Mouse (Mus musculus) midbrain, embryonic 16.5 days (tissue): ENCODE results near the gene Gsdmc4. TPM values are rescaled to one million over a fixed set of nuclear protein-coding genes. Genes with fewer than 3 reads are reported as not detected.
"Not testable (repeated sequence)": the region's sequence is repeated elsewhere in the genome, so short reads cannot be mapped to it uniquely, and the experiment has no call there.

Experiments used
- ATAC-seq: fragments of 200-750 bp; cut with Nextera tagmentation; 2 replicates; pipeline ENCODE4 v1.8.0; 2017; ENCODE audit warnings: moderate TSS enrichment
- H3K27ac ChIP-seq: fragments of 300-500 bp; sonication (generic); 2 replicates; pipeline ENCODE4 v1.5.1; 2014; ENCODE audit warnings: mild to moderate bottlenecking, low read length, mixed read lengths
- H3K27me3 ChIP-seq: fragments of 300-500 bp; sonication (generic); 2 replicates; pipeline ENCODE4 v1.6.1; 2014; ENCODE audit warnings: low read depth, low read length, mixed read lengths; ENCODE audit not compliant: control insufficient read depth, insufficient read depth
- H3K36me3 ChIP-seq: fragments of 300-500 bp; sonication (generic); 2 replicates; pipeline ENCODE4 v1.6.1; 2014; ENCODE audit warnings: mild to moderate bottlenecking, low read length, moderate library complexity, mixed read lengths; ENCODE audit not compliant: control insufficient read depth, insufficient read depth
- H3K4me1 ChIP-seq: fragments of 300-500 bp; sonication (generic); 2 replicates; pipeline ENCODE4 v1.6.1; 2014; ENCODE audit warnings: mild to moderate bottlenecking, low read length, mixed read lengths; ENCODE audit not compliant: control insufficient read depth, insufficient read depth
- H3K4me2 ChIP-seq: fragments of 300-500 bp; sonication (generic); 2 replicates; pipeline ENCODE4 v1.6.1; 2014; ENCODE audit warnings: mild to moderate bottlenecking, low read length, mixed read lengths
- H3K4me3 ChIP-seq: fragments of 300-500 bp; sonication (generic); 2 replicates; pipeline ENCODE4 v1.5.1; 2014; ENCODE audit warnings: low read depth, mild to moderate bottlenecking, low read length, moderate library complexity, mixed read lengths
- H3K9ac ChIP-seq: fragments of 300-500 bp; sonication (generic); 2 replicates; pipeline ENCODE4 v1.6.1; 2014; ENCODE audit warnings: low read depth, low read length, mixed read lengths
- H3K9me3 ChIP-seq: fragments of 300-500 bp; sonication (generic); replicated peaks from 2 replicates; pipeline ENCODE4 v1.6.1; 2014; ENCODE audit warnings: mild to moderate bottlenecking, low read length, mixed read lengths; ENCODE audit not compliant: control insufficient read depth, poor library complexity, severe bottlenecking
- WGBS: fragments of 180-500 bp; shearing (Covaris S2); extraction: QIAGEN DNeasy Blood & Tissue Kit; methylation state at CpG from one replicate; pipeline ENCODE4 v1.1.7; 2014; 5-methylcytosine and 5-hydroxymethylcytosine counted together
- polyA plus RNA-seq: library from polyadenylated mRNA; unstranded; fragments of >200 nt; fragmentation: Nextera tagmentation; extraction: Ambion mirVana; gene quantifications from 2 replicates; pipeline ENCODE4 v1.2.1, GENCODE M21; 2015

The Gsdmc4 gene
- polyA plus RNA-seq = not detected in 2 replicates

DNA sequence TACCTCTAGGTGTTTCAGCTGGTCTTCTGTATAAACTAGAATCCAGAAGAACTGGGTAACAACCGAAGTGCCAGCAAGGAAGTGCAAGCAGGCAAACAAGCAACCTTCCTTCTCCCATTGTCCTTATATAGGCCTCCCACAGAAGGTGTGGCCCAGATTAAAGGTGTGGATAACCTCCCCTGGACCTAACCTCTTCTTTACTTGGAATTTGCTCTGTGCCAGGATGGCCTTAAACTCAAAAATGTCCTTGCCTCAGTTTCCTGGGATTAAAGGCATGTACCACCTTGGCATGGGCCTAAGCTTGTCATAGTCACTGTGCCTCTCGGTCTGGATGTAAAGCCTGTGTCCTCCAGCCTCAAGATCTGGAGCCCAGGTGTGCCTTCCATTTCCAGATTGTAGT is at the start of gene Gsdmc4:
Gene Gsdmc4 (minus strand): TSS at position 101 of the 400 bp plus-strand sequence.
- not testable (repeated sequence) for ATAC-seq
- WGBS = 98% methylated on average over 2 of the region's 2 CpGs

GRCm38 (mm10) chr15:63960542-63960941 is 48.4 kb upstream of the Gsdmc4 start:
- WGBS = 93% methylated on average over 2 of the region's 2 CpGs
- H3K4me1 ChIP-seq = no peaks in the 10 kb centered on the region; the same call in 1 of the 2 replicates

More for the DNA sequence above, at the start of gene Gsdmc4:
- not testable (repeated sequence) for H3K27me3 ChIP-seq, H3K4me2 ChIP-seq, H3K36me3 ChIP-seq, H3K4me1 ChIP-seq, H3K9ac ChIP-seq, H3K9me3 ChIP-seq, H3K4me3 ChIP-seq, H3K27ac ChIP-seq

GRCm38 (mm10) chr15:63957553-63957952 is 45.5 kb upstream of the Gsdmc4 start:
- Histone ChIP-seq H3K27me3 (no peaks in the 10 kb centered on the region), H3K36me3 (no peaks in the 10 kb centered on the region), H3K4me1 (no peaks in the 10 kb centered on the region; the same call in 1 of the 2 replicates), H3K27ac (no peak overlapping the region), H3K9me3 (no peaks in the 10 kb centered on the region), H3K4me3 (no peak overlapping the region), H3K9ac (no peak overlapping the region), H3K4me2 (no peak overlapping the region)
- ATAC-seq = no peak

More at GRCm38 (mm10) chr15:63960542-63960941, 48.4 kb upstream of the Gsdmc4 start:
- ATAC-seq = no peak
- Histone ChIP-seq H3K27ac (no peak overlapping the region), H3K9me3 (no peaks in the 10 kb centered on the region), H3K4me3 (no peak overlapping the region), H3K27me3 (no peaks in the 10 kb centered on the region), H3K36me3 (no peaks in the 10 kb centered on the region), H3K9ac (no peak overlapping the region), H3K4me2 (no peak overlapping the region)

DNA sequence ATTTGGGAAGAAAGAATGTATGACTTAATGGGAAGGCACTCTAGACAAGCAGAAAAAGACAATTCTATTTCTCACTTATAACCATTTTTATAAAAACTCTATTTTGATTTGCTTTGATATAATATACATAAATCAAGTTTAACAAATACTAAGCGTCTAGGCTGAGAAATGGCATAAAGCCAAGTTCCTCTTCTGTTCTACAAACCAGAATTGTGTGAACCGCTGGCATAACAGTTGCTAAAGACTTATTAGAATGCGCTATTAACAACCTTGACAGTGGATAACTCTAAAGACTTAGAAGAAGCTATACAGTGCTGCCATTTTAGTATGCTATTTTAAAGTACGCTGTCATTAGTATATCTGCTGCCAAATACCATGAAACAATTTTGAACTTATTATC is 41.2 kb upstream of the Gsdmc4 start:
- ATAC-seq = no peak
- no peak overlapping the region for H3K27ac ChIP-seq

DNA sequence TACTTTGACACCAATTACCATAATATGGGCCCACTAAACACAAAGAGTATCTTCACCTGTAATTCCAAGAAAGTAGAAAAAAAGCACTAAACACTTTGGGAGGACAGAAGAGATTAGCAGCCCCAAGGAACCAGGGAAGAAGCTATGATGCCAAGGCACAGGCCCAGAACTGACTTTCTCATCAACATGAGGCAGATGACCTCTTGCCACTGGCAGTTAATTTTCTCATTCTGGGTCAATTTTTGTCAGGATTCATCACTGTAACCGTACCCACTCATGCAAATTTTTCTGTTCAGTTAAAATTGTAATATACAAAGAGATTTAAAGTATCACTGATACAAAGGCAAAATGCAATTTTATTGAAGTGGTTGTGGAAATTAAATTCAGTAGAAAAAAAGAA is 29.1 kb upstream of the Gsdmc4 start:
- Histone ChIP-seq H3K36me3 (peaks cover 12% of the 10 kb centered on the region), H3K27ac (no peak overlapping the region), H3K9ac (no peak overlapping the region), H3K9me3 (no peaks in the 10 kb centered on the region), H3K4me1 (no peaks in the 10 kb centered on the region), H3K4me3 (no peak overlapping the region), H3K4me2 (no peak overlapping the region), H3K27me3 (no peaks in the 10 kb centered on the region)
- WGBS = 75% methylated on average over 1 of the region's 1 CpGs
- ATAC-seq = no peak

More for the DNA sequence above, 41.2 kb upstream of the Gsdmc4 start:
- Histone ChIP-seq H3K4me3 (no peak overlapping the region), H3K9me3 (no peaks in the 10 kb centered on the region), H3K9ac (no peak overlapping the region), H3K4me1 (no peaks in the 10 kb centered on the region; the same call in 1 of the 2 replicates), H3K36me3 (0 out of 2 replicates have a peak, but pooled peaks cover 3% of the 10 kb centered on the region), H3K4me2 (no peak overlapping the region), H3K27me3 (no peaks in the 10 kb centered on the region)
- 75% methylated on average over 4 of the region's 4 CpGs for WGBS

- no peak for ATAC-seq
- peaks cover 10% of the 10 kb centered on the region; the same call in 1 of the 2 replicates for H3K36me3 ChIP-seq
- 96% methylated on average over 1 of the region's 1 CpGs for WGBS
Observed at GRCm38 (mm10) chr15:63932656-63933055, 20.6 kb upstream of the Gsdmc4 start.

GRCm38 (mm10) chr15:63931404-63931803 is 19.3 kb upstream of the Gsdmc4 start:
- Histone ChIP-seq H3K9ac (no peak overlapping the region), H3K4me1 (no peaks in the 10 kb centered on the region), H3K36me3 (peaks cover 9% of the 10 kb centered on the region; the same call in 1 of the 2 replicates), H3K27ac (no peak overlapping the region), H3K27me3 (no peaks in the 10 kb centered on the region), H3K4me3 (no peak overlapping the region), H3K4me2 (no peak overlapping the region), H3K9me3 (no peaks in the 10 kb centered on the region)
- WGBS = 93% methylated on average over 1 of the region's 1 CpGs
- ATAC-seq = no peak

More at GRCm38 (mm10) chr15:63932656-63933055, 20.6 kb upstream of the Gsdmc4 start:
- Histone ChIP-seq H3K27ac (no peak overlapping the region), H3K4me3 (no peak overlapping the region), H3K9ac (no peak overlapping the region), H3K4me1 (no peaks in the 10 kb centered on the region), H3K4me2 (no peak overlapping the region), H3K9me3 (no peaks in the 10 kb centered on the region), H3K27me3 (no peaks in the 10 kb centered on the region)

GRCm38 (mm10) chr15:63930107-63931041 is 18.3 kb upstream of the Gsdmc4 start:
- no peak for ATAC-seq
- Histone ChIP-seq H3K36me3 (peaks cover 9% of the 10 kb centered on the region; the same call in 1 of the 2 replicates), H3K27me3 (no peaks in the 10 kb centered on the region), H3K27ac (no peak overlapping the region), H3K9ac (no peak overlapping the region), H3K4me3 (no peak overlapping the region), H3K4me2 (no peak overlapping the region), H3K9me3 (no peaks in the 10 kb centered on the region), H3K4me1 (no peaks in the 10 kb centered on the region)
- WGBS = 92% methylated on average over 18 of the region's 18 CpGs

GRCm38 (mm10) chr15:63926201-63926600 is 14.1 kb upstream of the Gsdmc4 start:
- H3K4me1 ChIP-seq = no peaks in the 10 kb centered on the region
- no peak overlapping the region for H3K4me3 ChIP-seq
- no peak for ATAC-seq
- H3K9ac ChIP-seq = no peak overlapping the region
- no peak overlapping the region for H3K27ac ChIP-seq
- H3K4me2 ChIP-seq = no peak overlapping the region
- H3K27me3 ChIP-seq = no peaks in the 10 kb centered on the region
- peaks cover 3% of the 10 kb centered on the region; the same call in 1 of the 2 replicates for H3K36me3 ChIP-seq
- no peaks in the 10 kb centered on the region for H3K9me3 ChIP-seq
- 91% methylated on average over 3 of the region's 3 CpGs for WGBS
